Mouse (Mus musculus): ENCODE data around the gene Best2. TPM values are rescaled to one million over a fixed set of nuclear protein-coding genes. Genes with fewer than 3 reads are reported as not detected.
A peak's percentile ranks its signal among the peaks of the same experiment; 100 is the strongest.

Best2 gene
- polyA plus RNA-seq, 1 experiment from 2014 or later: not detected

GRCm38 (mm10) chr8:84989311-84989731 lies 25.0 kb downstream of the Best2 start:
- Histone ChIP-seq H3K27me3 (replicated peaks; ENCODE audit: control insufficient read depth, insufficient read depth, low read length) (0 out of 2 replicates have a peak, but pooled peaks cover 11% of the 10 kb centered on the region), H3K27ac (ENCODE audit: low read depth) (peak overlapping the region; percentile 86), H3K36me3 (ENCODE audit: control insufficient read depth, insufficient read depth, low read length) (no peaks in the 10 kb centered on the region), H3K9me3 (ENCODE audit: control insufficient read depth, low read length) (no peaks in the 10 kb centered on the region), H3K4me1 (replicated peaks; ENCODE audit: control insufficient read depth, insufficient read depth, low read length) (peaks cover 17% of the 10 kb centered on the region), H3K4me2 (ENCODE audit: low read length) (peak overlapping the region; percentile 94), H3K4me3 (ENCODE audit: low read depth, low read length) (peak overlapping the region; percentile 6; the same call in 1 of the 2 replicates), H3K9ac (ENCODE audit: low read length) (no peak overlapping the region)
- ATAC-seq (replicated peaks; ENCODE audit: low FRiP score, low TSS enrichment, low read depth) (no peak), DNase-seq (ENCODE audit: low spot score) (no peak)
- 7% methylated on average over 15 of the region's 15 CpGs for WGBS

DNA sequence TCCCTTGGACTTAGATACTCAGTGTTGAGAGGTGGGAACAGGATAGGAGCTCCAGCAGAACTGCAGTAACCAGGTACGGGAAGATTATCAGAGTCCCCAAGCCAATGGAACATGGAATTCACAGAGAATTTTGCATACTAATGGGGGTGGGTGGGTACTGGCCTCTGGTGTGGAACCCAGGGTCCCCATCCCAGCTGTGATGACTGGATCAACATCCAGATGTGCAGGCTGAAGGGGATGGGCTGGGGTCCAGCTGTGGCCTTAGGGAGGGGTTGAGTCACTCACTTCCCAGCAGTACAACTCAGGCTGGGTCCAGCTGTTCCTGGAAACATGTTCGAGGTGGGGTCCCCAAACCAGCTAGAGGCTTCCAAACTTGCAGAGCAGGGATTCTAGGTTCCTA lies 26.4 kb downstream of the Best2 start:
- Histone ChIP-seq H3K4me2 (ENCODE audit: low read length) (no peak overlapping the region), H3K9me3 (ENCODE audit: control insufficient read depth, low read length) (no peaks in the 10 kb centered on the region), H3K4me1 (replicated peaks; ENCODE audit: control insufficient read depth, insufficient read depth, low read length) (peaks cover 19% of the 10 kb centered on the region), H3K27ac (ENCODE audit: low read depth) (no peak overlapping the region), H3K4me3 (ENCODE audit: low read depth, low read length) (no peak overlapping the region), H3K36me3 (ENCODE audit: control insufficient read depth, insufficient read depth, low read length) (no peaks in the 10 kb centered on the region), H3K27me3 (replicated peaks; ENCODE audit: control insufficient read depth, insufficient read depth, low read length) (0 out of 2 replicates have a peak, but pooled peaks cover 11% of the 10 kb centered on the region), H3K9ac (ENCODE audit: low read length) (no peak overlapping the region)
- 64% methylated on average over 2 of the region's 2 CpGs for WGBS
- no peak for DNase-seq (ENCODE audit: low spot score)
- no peak for ATAC-seq (replicated peaks; ENCODE audit: low FRiP score, low TSS enrichment, low read depth)

DNA sequence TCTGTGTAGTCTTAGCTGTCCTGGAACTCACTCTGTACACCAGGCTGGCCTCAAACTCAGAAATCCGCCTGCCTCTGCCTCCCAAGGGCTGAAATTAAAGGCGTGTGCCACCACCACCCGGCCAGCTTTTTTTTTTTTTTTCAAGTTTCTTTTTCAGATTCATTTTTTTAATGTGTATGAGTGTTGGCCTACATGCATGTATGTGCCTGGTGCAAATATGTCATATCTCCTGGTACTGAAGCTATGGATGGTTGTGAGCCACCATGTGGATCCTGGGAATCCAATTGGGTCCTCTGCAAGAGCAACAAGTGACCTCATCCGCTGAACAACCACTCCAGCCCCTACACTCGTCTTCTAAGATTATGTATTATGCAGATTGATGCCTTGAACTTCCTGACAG lies 26.9 kb downstream of the Best2 start:
- Histone ChIP-seq H3K4me3 (ENCODE audit: low read depth, low read length) (no peak overlapping the region), H3K9ac (ENCODE audit: low read length) (no peak overlapping the region)
- DNase-seq (ENCODE audit: low spot score): no peak

DNA sequence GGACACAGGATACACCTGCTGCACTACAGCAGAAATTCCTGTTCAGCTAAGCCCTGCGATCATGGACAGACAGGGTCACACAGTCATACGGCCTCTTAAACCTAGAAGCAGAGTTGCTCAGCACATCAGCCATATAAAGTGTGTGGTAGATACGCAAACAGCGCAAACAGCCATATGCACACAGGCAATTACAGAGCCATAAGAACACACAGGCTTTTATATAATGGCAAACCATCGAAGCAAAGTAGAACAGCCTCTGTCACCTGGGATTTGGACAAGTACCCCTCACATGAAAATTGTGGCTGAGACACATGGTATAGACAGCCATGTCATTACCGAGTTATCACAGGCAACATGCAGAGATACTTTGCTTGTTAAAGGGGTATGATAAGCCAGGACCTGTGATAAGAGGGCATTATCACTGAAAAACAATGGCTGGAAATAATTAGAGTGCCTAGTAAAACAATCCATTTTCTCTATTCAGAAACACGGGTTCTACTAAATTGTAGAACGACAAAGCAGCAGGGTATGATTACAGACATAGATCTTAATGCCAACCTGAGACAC lies 27.9 kb downstream of the Best2 start:
- Histone ChIP-seq H3K4me3 (ENCODE audit: low read depth, low read length) (peak overlapping the region; percentile 48), H3K4me2 (ENCODE audit: low read length) (peak overlapping the region; percentile 98), H3K36me3 (ENCODE audit: control insufficient read depth, insufficient read depth, low read length) (no peaks in the 10 kb centered on the region), H3K9me3 (ENCODE audit: control insufficient read depth, low read length) (no peaks in the 10 kb centered on the region), H3K27ac (ENCODE audit: low read depth) (peak overlapping the region; percentile 85), H3K27me3 (replicated peaks; ENCODE audit: control insufficient read depth, insufficient read depth, low read length) (0 out of 2 replicates have a peak, but pooled peaks cover 11% of the 10 kb centered on the region), H3K4me1 (replicated peaks; ENCODE audit: control insufficient read depth, insufficient read depth, low read length) (peaks cover 28% of the 10 kb centered on the region), H3K9ac (ENCODE audit: low read length) (no peak overlapping the region; the same call in 1 of the 2 replicates)
- DNase-seq (ENCODE audit: low spot score) (peak; percentile 69), ATAC-seq (replicated peaks; ENCODE audit: low FRiP score, low TSS enrichment, low read depth) (no peak)
- 32% methylated on average over 8 of the region's 8 CpGs for WGBS

More for the DNA sequence above, 26.9 kb downstream of the Best2 start:
- Histone ChIP-seq H3K9me3 (ENCODE audit: control insufficient read depth, low read length) (no peaks in the 10 kb centered on the region), H3K4me2 (ENCODE audit: low read length) (no peak overlapping the region), H3K27ac (ENCODE audit: low read depth) (no peak overlapping the region), H3K27me3 (replicated peaks; ENCODE audit: control insufficient read depth, insufficient read depth, low read length) (0 out of 2 replicates have a peak, but pooled peaks cover 11% of the 10 kb centered on the region), H3K4me1 (replicated peaks; ENCODE audit: control insufficient read depth, insufficient read depth, low read length) (peaks cover 19% of the 10 kb centered on the region), H3K36me3 (ENCODE audit: control insufficient read depth, insufficient read depth, low read length) (no peaks in the 10 kb centered on the region)
- no peak for ATAC-seq (replicated peaks; ENCODE audit: low FRiP score, low TSS enrichment, low read depth)
- 87% methylated on average over 5 of the region's 5 CpGs for whole genome bisulfite sequencing

DNA sequence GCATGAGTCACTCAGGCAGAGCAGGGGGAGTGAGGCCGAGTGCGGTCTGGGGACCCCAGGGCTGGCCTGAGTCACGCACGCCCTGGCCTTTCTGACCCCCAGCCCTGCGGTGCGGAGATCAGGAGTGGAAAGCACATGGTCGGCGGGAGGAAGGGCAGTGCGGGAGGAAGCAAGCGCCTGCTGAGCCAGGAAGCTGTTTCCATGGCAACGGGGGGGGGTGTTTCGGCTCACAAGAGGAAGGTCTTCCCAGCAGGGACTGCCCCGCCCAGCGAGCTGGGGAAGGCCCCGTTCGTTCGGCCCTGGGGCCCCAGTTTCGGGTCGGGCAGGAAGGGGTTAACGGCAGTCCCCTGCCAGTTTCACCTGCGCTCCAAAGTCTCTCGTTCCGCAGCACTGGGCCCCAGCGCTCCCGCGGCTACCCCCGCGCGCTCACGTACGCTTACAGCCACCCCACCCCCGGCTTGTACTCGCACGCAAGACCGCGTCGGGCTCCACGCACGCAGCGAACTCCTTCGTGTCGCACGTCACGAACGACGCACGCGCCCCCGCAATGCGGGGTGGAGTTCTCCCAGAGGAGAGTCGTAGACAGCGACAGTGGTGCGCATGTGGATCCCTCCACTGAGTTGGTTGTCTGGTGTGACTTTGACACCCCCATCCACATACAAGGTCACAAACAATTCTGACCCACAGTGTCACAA lies 28.5 kb downstream of the Best2 start:
- peak overlapping the region; percentile 85 for H3K27ac ChIP-seq (ENCODE audit: low read depth)
- 0 out of 2 replicates have a peak, but pooled peaks cover 11% of the 10 kb centered on the region for H3K27me3 ChIP-seq (replicated peaks; ENCODE audit: control insufficient read depth, insufficient read depth, low read length)
- H3K9ac ChIP-seq (ENCODE audit: low read length): peak overlapping the region; percentile 59
- peak; percentile 42 for ATAC-seq (replicated peaks; ENCODE audit: low FRiP score, low TSS enrichment, low read depth)
- H3K9me3 ChIP-seq (ENCODE audit: control insufficient read depth, low read length): no peaks in the 10 kb centered on the region
- under 1% methylated on average over 53 of the region's 53 CpGs for WGBS
- peak overlapping the region; percentile 98 for H3K4me2 ChIP-seq (ENCODE audit: low read length)
- peak overlapping the region; percentile 48 for H3K4me3 ChIP-seq (ENCODE audit: low read depth, low read length)
- H3K36me3 ChIP-seq (ENCODE audit: control insufficient read depth, insufficient read depth, low read length): no peaks in the 10 kb centered on the region
- peak; percentile 89 for DNase-seq (ENCODE audit: low spot score)
- H3K4me1 ChIP-seq (replicated peaks; ENCODE audit: control insufficient read depth, insufficient read depth, low read length): peaks cover 34% of the 10 kb centered on the region

DNA sequence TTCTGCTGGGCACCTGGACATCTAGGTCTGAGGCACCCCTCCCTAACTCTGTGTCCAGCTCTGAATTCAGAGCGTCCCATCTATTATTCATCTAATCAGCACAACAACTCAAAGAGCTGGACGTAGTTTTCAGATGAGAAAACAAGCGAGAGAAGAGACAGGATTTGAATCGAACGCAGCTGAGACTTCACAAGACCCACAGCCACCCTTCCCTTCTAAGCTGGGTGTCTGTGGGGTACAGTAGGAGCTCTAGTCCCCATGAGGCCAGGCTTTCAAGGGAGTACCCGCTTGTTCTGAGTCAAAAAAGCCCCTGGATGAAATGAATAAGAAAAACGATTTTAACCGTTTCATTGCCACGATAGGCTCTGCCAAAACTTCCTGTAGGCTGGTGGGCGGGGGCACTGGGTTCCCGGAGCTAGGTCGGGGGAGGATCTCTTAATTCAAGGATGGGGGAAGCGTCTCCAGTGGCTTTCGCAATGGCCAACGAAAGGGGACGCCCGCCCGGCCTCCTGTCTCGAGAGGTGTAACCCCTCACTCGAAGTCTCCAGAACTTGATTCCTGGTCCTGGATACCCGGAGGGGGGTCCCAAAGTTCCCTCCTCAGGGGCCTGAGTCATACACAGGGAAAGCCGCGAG lies 29.2 kb downstream of the Best2 start:
- WGBS: 2% methylated on average over 23 of the region's 23 CpGs
- H3K4me3 ChIP-seq (ENCODE audit: low read depth, low read length): peak overlapping the region; percentile 48
- H3K27me3 ChIP-seq (replicated peaks; ENCODE audit: control insufficient read depth, insufficient read depth, low read length): 0 out of 2 replicates have a peak, but pooled peaks cover 11% of the 10 kb centered on the region
- no peaks in the 10 kb centered on the region for H3K9me3 ChIP-seq (ENCODE audit: control insufficient read depth, low read length)
- no peak for ATAC-seq (replicated peaks; ENCODE audit: low FRiP score, low TSS enrichment, low read depth)
- H3K4me2 ChIP-seq (ENCODE audit: low read length): peak overlapping the region; percentile 98
- peak overlapping the region; percentile 59 for H3K9ac ChIP-seq (ENCODE audit: low read length)
- H3K36me3 ChIP-seq (ENCODE audit: control insufficient read depth, insufficient read depth, low read length): no peaks in the 10 kb centered on the region
- peak overlapping the region; percentile 85 for H3K27ac ChIP-seq (ENCODE audit: low read depth)
- DNase-seq (ENCODE audit: low spot score): no peak
- H3K4me1 ChIP-seq (replicated peaks; ENCODE audit: control insufficient read depth, insufficient read depth, low read length): peaks cover 41% of the 10 kb centered on the region

GRCm38 (mm10) chr8:84984294-84985048 lies 29.9 kb downstream of the Best2 start:
- Histone ChIP-seq H3K9ac (ENCODE audit: low read length) (0 out of 2 replicates have a peak overlapping the region, but pooled peaks have one; percentile 59), H3K27ac (ENCODE audit: low read depth) (peak overlapping the region; percentile 85; the same call in 1 of the 2 replicates), H3K4me1 (replicated peaks; ENCODE audit: control insufficient read depth, insufficient read depth, low read length) (peaks cover 44% of the 10 kb centered on the region), H3K9me3 (ENCODE audit: control insufficient read depth, low read length) (no peaks in the 10 kb centered on the region), H3K4me3 (ENCODE audit: low read depth, low read length) (peak overlapping the region; percentile 48), H3K4me2 (ENCODE audit: low read length) (peak overlapping the region; percentile 98), H3K36me3 (ENCODE audit: control insufficient read depth, insufficient read depth, low read length) (no peaks in the 10 kb centered on the region), H3K27me3 (replicated peaks; ENCODE audit: control insufficient read depth, insufficient read depth, low read length) (0 out of 2 replicates have a peak, but pooled peaks cover 11% of the 10 kb centered on the region)
- DNase-seq (ENCODE audit: low spot score) (no peak), ATAC-seq (replicated peaks; ENCODE audit: low FRiP score, low TSS enrichment, low read depth) (no peak)
- WGBS: 4% methylated on average over 16 of the region's 16 CpGs

- Histone ChIP-seq H3K4me3 (ENCODE audit: low read depth, low read length) (no peak overlapping the region), H3K4me1 (replicated peaks; ENCODE audit: control insufficient read depth, insufficient read depth, low read length) (peaks cover 55% of the 10 kb centered on the region), H3K9ac (ENCODE audit: low read length) (no peak overlapping the region), H3K36me3 (ENCODE audit: control insufficient read depth, insufficient read depth, low read length) (no peaks in the 10 kb centered on the region), H3K4me2 (ENCODE audit: low read length) (no peak overlapping the region), H3K27ac (ENCODE audit: low read depth) (no peak overlapping the region), H3K27me3 (replicated peaks; ENCODE audit: control insufficient read depth, insufficient read depth, low read length) (0 out of 2 replicates have a peak, but pooled peaks cover 14% of the 10 kb centered on the region), H3K9me3 (ENCODE audit: control insufficient read depth, low read length) (no peaks in the 10 kb centered on the region)
- no peak for ATAC-seq (replicated peaks; ENCODE audit: low FRiP score, low TSS enrichment, low read depth)
- WGBS: 68% methylated on average over 3 of the region's 3 CpGs
- DNase-seq (ENCODE audit: low spot score): no peak
These were observed 31.8 kb downstream of the Best2 start for GRCm38 (mm10) chr8:84982499-84983011.

Data from intestine, embryonic 14.5 days (tissue).